Mouse (Mus musculus): ENCODE results near the gene Lrrc8e. TPM values are rescaled to one million over a fixed set of nuclear protein-coding genes. Genes with fewer than 3 reads are reported as not detected.
"Not testable (repeated sequence)": the region's sequence is repeated elsewhere in the genome, so short reads cannot be mapped to it uniquely, and the experiment has no call there.

Lrrc8e gene
- polyA plus RNA-seq, 1 experiment from 2014 or later: 2.4 TPM

DNA sequence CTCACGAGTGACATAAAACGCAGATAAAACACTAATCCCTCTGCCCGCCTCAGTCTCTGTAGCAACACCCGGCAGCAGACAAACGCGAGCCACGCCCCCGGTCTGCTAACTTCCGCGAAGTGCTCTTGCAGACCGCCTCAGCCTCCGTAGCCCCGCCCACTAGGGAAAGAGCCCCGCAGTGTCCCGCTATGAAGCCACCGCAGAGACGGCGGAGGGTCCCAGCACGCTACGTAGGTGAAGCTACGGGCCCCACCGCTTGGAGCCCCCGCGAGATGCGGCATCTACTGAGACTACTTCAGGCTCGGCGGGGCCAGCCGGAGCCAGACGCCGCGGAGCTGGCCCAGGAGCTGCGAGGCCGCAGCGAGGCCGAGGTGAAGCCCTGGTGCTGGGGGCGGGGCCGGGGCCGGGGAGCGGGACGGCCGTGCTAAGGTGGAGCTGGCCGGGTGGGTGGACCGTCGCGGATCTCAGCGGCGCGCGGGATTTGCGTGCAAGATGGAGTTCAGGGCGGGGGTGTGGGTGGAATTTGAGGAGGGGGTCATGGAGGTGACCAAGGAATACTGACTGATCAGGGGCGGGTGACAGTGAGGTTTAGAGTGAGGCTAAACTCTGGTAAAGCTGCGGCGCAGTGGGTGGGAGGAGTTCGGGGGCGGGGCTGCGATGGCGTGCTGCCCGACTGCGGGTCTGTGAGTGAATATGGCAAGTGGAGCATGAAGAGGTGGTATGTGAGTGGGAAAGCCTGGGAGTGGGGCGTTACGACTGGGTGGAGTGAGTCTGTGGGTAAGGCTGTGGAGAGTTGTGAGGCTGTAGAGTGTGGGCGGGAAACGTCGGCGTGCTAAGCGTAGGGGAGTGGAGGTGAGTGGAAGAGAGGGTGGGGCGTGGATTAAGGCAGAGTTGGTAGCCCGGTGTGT is 26.6 kb downstream of the Lrrc8e start, which contains the start of gene Snapc2:
Gene Snapc2 (plus strand): TSS at position 147 of the 908 bp plus-strand sequence.
- POLR2A ChIA-PET: interaction anchor here (1.3 kb wide), 1 partner anchor 59 kb away, joined by 3 read pairs; no protein-coding TSS in a partner anchor
- CTCF ChIA-PET: interaction anchor here (0.7 to 2.7 kb wide), 15 partner anchors 11 to 119 kb away, joined by 3 to 19 read pairs (median 4); partner anchors contain the start of genes Gm49320, Map2k7 and Timm44
- in situ Hi-C loops (cut with MboI; ENCODE audit: low pct_unique_long_range_greater_than_20kb): loop anchor here (5.0 kb wide), 1 partner anchor 119 kb away; no protein-coding TSS in a partner anchor
- TF ChIP-seq CTCF (IDR thresholded peaks at IDR 0.05): no peak
- no peak for DNase-seq (ENCODE audit: low read depth, low spot score)
- ATAC-seq: peak; percentile 75
- H3K27me3 ChIP-seq: no peaks in the 10 kb centered on the region

DNA sequence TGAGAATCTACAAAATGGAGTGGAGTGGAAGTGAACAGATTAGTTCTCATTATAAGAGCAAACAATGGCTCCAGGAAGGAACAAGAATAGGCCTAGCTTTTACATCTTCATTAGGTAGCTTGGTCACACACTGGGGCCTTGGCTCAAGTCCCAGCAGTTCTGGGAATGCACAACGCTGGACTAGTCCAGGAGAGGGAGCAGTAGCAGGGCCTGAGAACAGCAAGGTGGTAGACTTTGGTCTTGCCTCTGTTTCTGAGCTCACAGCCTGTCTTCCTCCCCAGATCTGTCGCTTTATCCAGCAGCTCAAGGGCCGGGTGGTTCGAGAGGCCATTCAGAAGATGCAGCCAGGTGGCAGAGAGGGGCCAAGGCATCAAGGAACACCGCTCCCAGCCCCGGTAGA is 27.4 kb downstream of the Lrrc8e start:
- in situ Hi-C loops (cut with MboI; ENCODE audit: low pct_unique_long_range_greater_than_20kb): loop anchor here (5.0 kb wide), 1 partner anchor 118 kb away; no protein-coding TSS in a partner anchor
- DNase-seq (ENCODE audit: low read depth, low spot score) (no peak), ATAC-seq (peak; percentile 51)
- H3K27me3 ChIP-seq: no peaks in the 10 kb centered on the region
- TF ChIP-seq CTCF (IDR thresholded peaks at IDR 0.05): no peak
- ChIA-PET CTCF (interaction anchor here (0.7 to 2.7 kb wide), 14 partner anchors 12 to 118 kb away, joined by 3 to 19 read pairs (median 4); partner anchors contain the start of genes Gm49320, Map2k7 and Timm44), POLR2A (no interaction called here)

DNA sequence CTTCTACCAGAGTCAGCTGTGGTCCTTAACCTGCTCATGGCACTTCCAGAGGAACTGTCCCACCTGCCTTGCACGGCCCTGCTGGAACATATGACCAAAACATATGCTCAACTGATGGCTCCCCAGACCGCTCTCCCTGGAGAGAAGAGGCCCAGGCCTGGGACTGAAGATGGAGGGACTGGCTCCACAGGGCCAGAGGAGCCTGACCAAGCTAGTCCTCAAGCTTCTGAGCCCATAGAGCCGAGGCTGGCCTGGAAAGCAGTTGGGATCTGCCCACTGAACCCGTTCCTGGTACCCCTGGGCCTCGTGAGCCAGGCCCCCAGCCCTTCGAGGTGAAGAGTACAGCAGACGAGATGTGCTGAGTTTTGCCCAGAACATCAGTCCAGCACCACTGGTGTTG is 28.8 kb downstream of the Lrrc8e start:
- H3K27me3 ChIP-seq; DNase-seq (ENCODE audit: low read depth, low spot score); POLR2A ChIA-PET; ATAC-seq; in situ Hi-C loops (cut with MboI; ENCODE audit: low pct_unique_long_range_greater_than_20kb): not testable (repeated sequence)
- CTCF ChIA-PET: interaction anchor here (0.8 to 1.5 kb wide), 3 partner anchors 13 to 114 kb away, joined by 3 to 5 read pairs (median 3); no protein-coding TSS in a partner anchor

DNA sequence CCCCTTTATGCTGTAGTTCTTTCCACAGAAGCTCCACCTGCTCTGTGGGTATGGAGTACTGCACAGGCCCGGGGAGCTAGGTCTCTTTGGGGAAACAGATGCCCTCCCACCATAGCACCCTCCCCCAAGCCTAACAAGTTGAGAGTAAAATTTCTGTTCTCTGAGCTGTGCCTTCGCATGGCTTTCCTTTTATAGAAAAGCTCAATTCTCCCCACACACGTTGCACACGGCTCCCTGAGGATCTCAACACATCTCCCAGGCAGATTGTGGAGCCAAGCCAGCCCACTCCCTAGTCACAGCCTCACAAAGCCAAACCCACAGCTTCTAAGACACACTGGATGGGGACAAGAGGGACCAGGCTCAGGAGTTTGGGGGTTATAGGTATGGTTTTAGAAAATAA is 30.3 kb downstream of the Lrrc8e start:
- DNase-seq (ENCODE audit: low read depth, low spot score): no peak
- in situ Hi-C loops (cut with MboI; ENCODE audit: low pct_unique_long_range_greater_than_20kb): no loop called here
- no peaks in the 10 kb centered on the region for H3K27me3 ChIP-seq
- POLR2A ChIA-PET: interaction anchor here (1.1 to 1.2 kb wide), 2 partner anchors 17 to 65 kb away, joined by 3 read pairs; no protein-coding TSS in a partner anchor
- no peak for ATAC-seq
- TF ChIP-seq CTCF (IDR thresholded peaks at IDR 0.05): no peak
- CTCF ChIA-PET: interaction anchor here (1.0 to 3.3 kb wide), 8 partner anchors 13 to 117 kb away, joined by 3 to 13 read pairs (median 7); no protein-coding TSS in a partner anchor

DNA sequence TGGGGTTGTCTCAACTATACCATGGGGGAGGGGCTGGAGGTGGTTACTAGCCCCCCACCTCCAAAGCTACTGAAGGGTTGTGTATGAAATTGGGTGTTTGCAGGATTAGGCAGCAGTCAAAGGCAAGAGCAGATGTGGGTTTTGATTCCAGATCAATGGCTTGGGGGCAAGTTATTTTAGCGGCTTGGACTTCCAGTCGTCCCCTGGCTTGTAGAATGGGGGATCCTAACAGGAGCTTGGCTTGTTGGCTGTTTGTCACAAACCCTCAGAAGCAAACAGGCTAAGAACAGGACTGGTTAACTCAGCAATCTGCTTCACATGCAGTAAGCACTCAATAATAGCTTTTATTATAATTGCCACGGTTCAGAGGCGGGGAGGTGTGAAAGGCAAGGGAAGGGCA is 30.7 kb downstream of the Lrrc8e start:
- no peak for DNase-seq (ENCODE audit: low read depth, low spot score)
- no peak for ATAC-seq
- ChIA-PET POLR2A (interaction anchor here (1.1 kb wide), 2 partner anchors 18 kb away, joined by 3 read pairs; partner anchors contain the start of gene Timm44), CTCF (interaction anchor here (1.0 to 4.1 kb wide), 11 partner anchors 13 to 118 kb away, joined by 3 to 17 read pairs (median 7); no protein-coding TSS in a partner anchor)
- in situ Hi-C loops (cut with MboI; ENCODE audit: low pct_unique_long_range_greater_than_20kb): no loop called here
- H3K27me3 ChIP-seq: no peaks in the 10 kb centered on the region
- TF ChIP-seq CTCF (IDR thresholded peaks at IDR 0.05): no peak

DNA sequence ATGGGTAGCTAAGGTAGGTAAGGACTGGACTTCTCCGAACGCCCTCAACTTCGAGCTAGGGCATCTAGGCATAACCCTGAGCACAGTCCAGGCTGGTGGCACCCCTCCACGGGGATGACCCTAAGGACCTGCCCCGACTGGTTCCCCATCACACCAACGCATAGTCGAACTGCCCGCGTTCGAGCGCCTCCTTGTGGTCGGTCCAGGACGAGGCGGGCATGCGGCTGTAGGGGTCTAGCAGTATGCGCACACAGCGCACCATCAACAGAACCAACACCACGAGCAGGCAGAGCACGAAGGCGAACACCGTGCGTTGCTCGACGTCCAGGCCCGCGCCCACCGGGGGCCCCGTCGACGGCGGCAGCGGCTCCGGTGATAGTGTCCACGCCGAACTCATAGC is 31.6 kb downstream of the Lrrc8e start:
- H3K27me3 ChIP-seq: no peaks in the 10 kb centered on the region
- no peak for DNase-seq (ENCODE audit: low read depth, low spot score)
- ChIA-PET POLR2A (interaction anchor here (1.1 to 1.3 kb wide), 3 partner anchors 17 to 65 kb away, joined by 3 read pairs; partner anchors contain the start of gene Timm44), CTCF (interaction anchor here (0.9 to 4.1 kb wide), 10 partner anchors 14 to 119 kb away, joined by 3 to 17 read pairs (median 6); no protein-coding TSS in a partner anchor)
- no peak for TF ChIP-seq CTCF (IDR thresholded peaks at IDR 0.05)
- in situ Hi-C loops (cut with MboI; ENCODE audit: low pct_unique_long_range_greater_than_20kb): no loop called here
- peak; percentile 69 for ATAC-seq

DNA sequence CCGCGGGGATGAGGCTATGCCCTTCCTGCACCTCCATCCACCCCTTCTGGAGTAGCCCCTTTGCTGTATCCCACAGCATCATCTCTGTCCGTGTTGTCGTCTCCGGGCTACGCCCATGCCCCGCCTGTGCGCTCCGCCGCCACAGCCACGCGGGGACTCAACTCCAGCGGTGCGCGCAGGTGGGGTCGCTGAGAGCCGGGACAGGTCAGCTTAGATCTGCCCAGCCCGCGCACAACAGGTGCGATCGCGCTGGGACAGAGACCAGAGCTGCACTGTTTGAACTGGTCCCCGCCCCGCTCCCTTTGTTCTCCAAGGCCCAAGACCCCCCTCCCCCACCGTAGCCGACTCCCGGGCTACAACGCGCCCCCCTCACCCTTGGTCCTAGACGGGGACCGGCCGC is 32.1 kb downstream of the Lrrc8e start:
- DNase-seq (ENCODE audit: low read depth, low spot score): no peak
- TF ChIP-seq CTCF (IDR thresholded peaks at IDR 0.05): no peak
- no peaks in the 10 kb centered on the region for H3K27me3 ChIP-seq
- in situ Hi-C loops (cut with MboI; ENCODE audit: low pct_unique_long_range_greater_than_20kb): no loop called here
- CTCF ChIA-PET: interaction anchor here (0.9 to 4.1 kb wide), 9 partner anchors 14 to 119 kb away, joined by 3 to 17 read pairs (median 4); no protein-coding TSS in a partner anchor
- peak; percentile 41 for ATAC-seq
- POLR2A ChIA-PET: interaction anchor here (1.1 to 1.3 kb wide), 2 partner anchors 17 to 65 kb away, joined by 3 read pairs; partner anchors contain the start of gene Timm44

DNA sequence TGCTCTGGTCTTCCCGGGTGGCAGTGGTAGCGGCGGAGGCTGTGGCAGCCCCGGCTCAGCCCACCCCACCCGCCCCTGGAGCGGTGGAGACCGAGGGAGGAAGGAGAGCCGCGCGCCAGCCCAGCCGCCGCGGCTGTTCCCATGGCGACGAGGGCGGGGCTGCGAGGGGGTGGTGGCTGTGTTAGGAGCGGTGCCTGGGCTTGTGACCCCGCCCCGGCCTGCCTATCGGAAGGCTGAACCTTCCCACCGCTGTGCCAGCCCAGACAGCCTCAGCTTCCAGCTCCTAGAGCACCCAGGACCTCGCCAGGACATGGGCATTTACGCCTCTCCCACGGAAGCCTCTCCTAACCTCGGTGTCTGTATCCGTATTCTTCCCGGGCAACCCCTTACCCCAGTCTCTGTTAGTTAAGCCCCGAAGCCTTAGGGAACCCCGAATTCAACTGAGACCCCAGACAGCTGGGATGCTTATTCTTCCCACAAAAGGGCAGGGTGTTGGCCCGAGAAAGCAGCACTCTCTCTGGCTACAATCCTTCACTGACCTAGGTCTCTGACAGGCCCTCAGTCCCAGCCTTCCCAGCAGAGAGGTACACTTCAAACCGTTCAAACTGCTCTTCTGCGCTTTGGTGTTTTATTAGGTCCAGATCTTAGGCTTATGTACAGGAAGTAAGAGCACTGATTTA is 32.6 kb downstream of the Lrrc8e start, which contains the start of gene Ctxn1:
Gene Ctxn1 (minus strand): TSS at position 150 of the 680 bp plus-strand sequence.
- ChIA-PET CTCF (interaction anchor here (1.5 to 4.1 kb wide), 6 partner anchors 13 to 120 kb away, joined by 4 to 17 read pairs (median 6); no protein-coding TSS in a partner anchor), POLR2A (interaction anchor here (1.3 kb wide), 1 partner anchor 66 kb away, joined by 3 read pairs; no protein-coding TSS in a partner anchor)
- DNase-seq (ENCODE audit: low read depth, low spot score) (no peak), ATAC-seq (peak; percentile 88)
- in situ Hi-C loops (cut with MboI; ENCODE audit: low pct_unique_long_range_greater_than_20kb): no loop called here
- no peak for TF ChIP-seq CTCF (IDR thresholded peaks at IDR 0.05)
- H3K27me3 ChIP-seq: no peaks in the 10 kb centered on the region

DNA sequence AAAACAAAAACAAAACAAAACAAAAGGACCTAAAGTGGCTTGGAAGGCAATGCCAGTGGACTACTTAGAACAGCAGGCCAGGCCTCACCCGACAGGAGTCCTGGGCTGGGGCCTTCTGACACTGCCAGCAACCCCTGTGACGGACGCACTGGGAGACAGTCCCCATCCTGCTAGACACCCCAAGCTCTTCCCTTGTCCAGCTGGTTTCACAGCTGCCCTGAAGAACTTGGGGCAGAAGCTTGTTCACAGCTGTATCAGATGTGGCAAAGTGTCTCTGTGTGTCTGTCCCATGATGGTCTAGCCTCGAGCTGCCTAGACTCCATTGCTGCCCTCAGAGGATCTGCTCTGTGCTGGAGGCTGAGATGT is 33.2 kb downstream of the Lrrc8e start:
- ATAC-seq: no peak
- ChIA-PET POLR2A (no interaction called here), CTCF (interaction anchor here (1.8 to 4.1 kb wide), 3 partner anchors 13 to 62 kb away, joined by 4 to 17 read pairs (median 9); no protein-coding TSS in a partner anchor)
- H3K27me3 ChIP-seq: no peaks in the 10 kb centered on the region
- no peak for TF ChIP-seq CTCF (IDR thresholded peaks at IDR 0.05)
- in situ Hi-C loops (cut with MboI; ENCODE audit: low pct_unique_long_range_greater_than_20kb): no loop called here
- no peak for DNase-seq (ENCODE audit: low read depth, low spot score)
